Mouse (Mus musculus) megakaryocyte, embryonic 14.5 days (primary cell): ENCODE data around the gene Cdyl.

Source experiments
- FLI1 ChIP-seq: IDR thresholded peaks from 2 replicates; pipeline ENCODE4 v1.6.1; 2012; ENCODE audit warnings: low read length, inconsistent platforms, mixed read lengths
- GATA1 ChIP-seq: IDR thresholded peaks from 3 replicates; pipeline ENCODE4 v1.6.1; 2012; ENCODE audit warnings: mixed read lengths, low read length, inconsistent platforms, borderline replicate concordance

- TF ChIP-seq GATA1 = no peak
- TF ChIP-seq FLI1 = no peak
These were observed 151.9 kb downstream of the Cdyl start for GRCm38 (mm10) chr13:35811361-35812190.
